Mouse (Mus musculus) erythroblast, embryonic 14.5 days (primary cell): ENCODE results near the gene Arid3a.

Source experiments
- GATA1 ChIP-seq: IDR thresholded peaks from 2 replicates; pipeline ENCODE4 v1.6.1; 2012; ENCODE audit warnings: low read length, inconsistent platforms, mixed read lengths
- TAL1 ChIP-seq: IDR thresholded peaks from 3 replicates; pipeline ENCODE4 v1.6.1; 2012; ENCODE audit warnings: low read length, inconsistent platforms, mixed read lengths

DNA sequence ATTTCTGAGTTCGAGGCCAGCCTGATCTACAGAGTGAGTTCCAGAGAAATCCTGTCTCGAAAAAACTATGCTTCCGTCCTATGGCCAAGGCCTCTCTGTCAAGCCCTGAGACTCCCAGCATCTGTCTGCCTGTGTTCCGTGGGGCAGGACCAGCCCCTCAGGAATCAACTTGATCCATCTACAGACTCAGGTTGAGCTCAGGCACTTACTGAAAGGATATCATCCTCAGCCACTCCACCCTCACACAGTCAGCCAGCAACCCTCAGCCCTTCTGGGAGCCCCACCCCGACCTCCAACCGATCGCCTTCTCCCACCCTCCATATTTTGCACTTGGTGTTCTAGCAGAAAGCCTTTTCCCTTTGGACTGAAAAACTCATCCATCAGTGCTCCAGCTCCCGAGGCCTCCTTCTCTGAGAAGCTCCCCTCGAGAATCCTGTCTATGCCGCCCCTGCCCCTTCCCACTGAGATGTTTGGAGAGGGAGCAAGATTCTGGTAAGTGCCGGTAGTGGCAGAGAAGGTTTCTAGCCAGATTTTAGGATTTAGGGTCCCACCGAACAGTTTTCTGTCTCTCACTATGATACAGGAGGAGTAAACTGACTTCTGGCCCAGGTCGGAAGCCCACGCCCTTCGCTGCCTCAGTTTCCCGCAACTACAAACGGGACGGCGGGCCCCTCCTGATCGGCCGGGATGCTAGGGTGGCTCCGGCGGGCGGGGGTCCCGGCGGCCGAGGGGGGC lies 61.1 kb downstream of the Arid3a start:
- TF ChIP-seq TAL1 (no peak), GATA1 (no peak)
